Mouse (Mus musculus) ovary, postnatal 14 days (tissue): ENCODE results near the gene Mzt1.
"Not testable (repeated sequence)": the region's sequence is repeated elsewhere in the genome, so short reads cannot be mapped to it uniquely, and the experiment has no call there.

Experiments
- DNase-seq: peaks from one replicate; pipeline ENCODE4 v3.0.0; 2022; ENCODE audit warnings: low spot score

Mzt1 gene

GRCm38 (mm10) chr14:99046031-99046781 lies at the start of gene Mzt1, which contains the start of gene Bora:
Gene Mzt1 (minus strand): TSS chr14:99046134.
Gene Bora (plus strand): TSS chr14:99046222.
- DNase-seq: peak; percentile 78

GRCm38 (mm10) chr14:99088947-99089346 lies 43.0 kb upstream of the Mzt1 start:
- DNase-seq: no peak

- DNase-seq: no peak
Observed at GRCm38 (mm10) chr14:99071146-99071545, 25.2 kb upstream of the Mzt1 start.

- no peak for DNase-seq
Observed at GRCm38 (mm10) chr14:99063091-99063490, 17.2 kb upstream of the Mzt1 start.

- DNase-seq: no peak
Observed at GRCm38 (mm10) chr14:99060616-99061015, 14.7 kb upstream of the Mzt1 start.

- DNase-seq: no peak
Observed at GRCm38 (mm10) chr14:99058959-99059586, 13.1 kb upstream of the Mzt1 start.

- no peak for DNase-seq
Observed at GRCm38 (mm10) chr14:99046782-99047181, 848 bp upstream of the Mzt1 start.

GRCm38 (mm10) chr14:99045378-99046030 lies 430 bp downstream of the Mzt1 start:
- DNase-seq: no peak

GRCm38 (mm10) chr14:99044718-99045117 lies 1.2 kb downstream of the Mzt1 start:
- DNase-seq: no peak

- DNase-seq: no peak
Observed at GRCm38 (mm10) chr14:99044096-99044495, 1.8 kb downstream of the Mzt1 start.

- DNase-seq: no peak
Observed at GRCm38 (mm10) chr14:99043499-99043898, 2.4 kb downstream of the Mzt1 start.

- DNase-seq: no peak
Observed at GRCm38 (mm10) chr14:99041416-99041815, 4.5 kb downstream of the Mzt1 start.

GRCm38 (mm10) chr14:99039308-99039707 lies 6.6 kb downstream of the Mzt1 start:
- DNase-seq: not testable (repeated sequence)

GRCm38 (mm10) chr14:99037703-99038102 lies 8.2 kb downstream of the Mzt1 start:
- no peak for DNase-seq

- no peak for DNase-seq
Observed at GRCm38 (mm10) chr14:99036039-99036438, 9.9 kb downstream of the Mzt1 start.

- not testable (repeated sequence) for DNase-seq
Observed at GRCm38 (mm10) chr14:99034851-99035250, 11.1 kb downstream of the Mzt1 start.

GRCm38 (mm10) chr14:99032596-99032995 lies 13.3 kb downstream of the Mzt1 start:
- no peak for DNase-seq

GRCm38 (mm10) chr14:99031337-99031873 lies 14.5 kb downstream of the Mzt1 start:
- DNase-seq: no peak

GRCm38 (mm10) chr14:99029987-99030386 lies 15.9 kb downstream of the Mzt1 start:
- DNase-seq: no peak

- DNase-seq: no peak
Observed at GRCm38 (mm10) chr14:99022346-99023086, 23.4 kb downstream of the Mzt1 start.

GRCm38 (mm10) chr14:99019136-99019808 lies 26.7 kb downstream of the Mzt1 start:
- no peak for DNase-seq
